Mouse (Mus musculus): Measurements from ENCODE around the gene Lgals9. TPM values are rescaled to one million over a fixed set of nuclear protein-coding genes. Genes with fewer than 3 reads are reported as not detected.

Lgals9 gene
- polyA plus RNA-seq, 1 experiment from 2014 or later = 13.4 TPM

GRCm38 (mm10) chr11:78983539-78983938 lies 1.2 kb downstream of the Lgals9 start:
- Histone ChIP-seq H3K9me3 (no peaks in the 10 kb centered on the region), H3K9ac (no peak overlapping the region), H3K4me1 (replicated peaks) (no peaks in the 10 kb centered on the region), H3K27me3 (no peaks in the 10 kb centered on the region), H3K4me3 (no peak overlapping the region), H3K36me3 (no peaks in the 10 kb centered on the region), H3K27ac (replicated peaks) (no peak overlapping the region), H3K4me2 (no peak overlapping the region)
- 81% methylated on average over 7 of the region's 7 CpGs for WGBS
- no peak for ATAC-seq (ENCODE audit: low FRiP score, low read depth)

- Histone ChIP-seq H3K4me3 (no peak overlapping the region), H3K27me3 (no peaks in the 10 kb centered on the region), H3K27ac (replicated peaks) (no peak overlapping the region), H3K36me3 (no peaks in the 10 kb centered on the region), H3K4me2 (no peak overlapping the region), H3K4me1 (replicated peaks) (no peaks in the 10 kb centered on the region), H3K9me3 (no peaks in the 10 kb centered on the region), H3K9ac (no peak overlapping the region)
- ATAC-seq (ENCODE audit: low FRiP score, low read depth) = no peak
- 90% methylated on average over 12 of the region's 12 CpGs for WGBS
Measured at GRCm38 (mm10) chr11:78982513-78983291, 2.0 kb downstream of the Lgals9 start.

- WGBS = 93% methylated on average over 2 of the region's 2 CpGs
- no peaks in the 10 kb centered on the region for H3K9me3 ChIP-seq
- H3K4me1 ChIP-seq (replicated peaks) = no peaks in the 10 kb centered on the region
- no peak overlapping the region for H3K4me2 ChIP-seq
- no peak overlapping the region for H3K9ac ChIP-seq
- H3K27me3 ChIP-seq = no peaks in the 10 kb centered on the region
- no peak overlapping the region for H3K4me3 ChIP-seq
- H3K27ac ChIP-seq (replicated peaks) = no peak overlapping the region
- ATAC-seq (ENCODE audit: low FRiP score, low read depth) = no peak
- H3K36me3 ChIP-seq = no peaks in the 10 kb centered on the region
Measured at GRCm38 (mm10) chr11:78982042-78982441, 2.7 kb downstream of the Lgals9 start.

GRCm38 (mm10) chr11:78980083-78980634 lies 4.6 kb downstream of the Lgals9 start:
- no peak for ATAC-seq (ENCODE audit: low FRiP score, low read depth)
- Histone ChIP-seq H3K4me2 (no peak overlapping the region), H3K9me3 (no peaks in the 10 kb centered on the region), H3K4me3 (no peak overlapping the region), H3K9ac (no peak overlapping the region), H3K27me3 (no peaks in the 10 kb centered on the region), H3K36me3 (no peaks in the 10 kb centered on the region), H3K4me1 (replicated peaks) (no peaks in the 10 kb centered on the region), H3K27ac (replicated peaks) (no peak overlapping the region)
- 81% methylated on average over 4 of the region's 4 CpGs for WGBS

- H3K9me3 ChIP-seq = no peaks in the 10 kb centered on the region
- ATAC-seq (ENCODE audit: low FRiP score, low read depth) = no peak
- no peaks in the 10 kb centered on the region for H3K36me3 ChIP-seq
- peaks cover 4% of the 10 kb centered on the region; the same call in 1 of the 2 replicates for H3K4me1 ChIP-seq (replicated peaks)
- H3K27ac ChIP-seq (replicated peaks) = no peak overlapping the region
- no peaks in the 10 kb centered on the region for H3K27me3 ChIP-seq
- no peak overlapping the region for H3K4me3 ChIP-seq
- H3K4me2 ChIP-seq = no peak overlapping the region
- WGBS = 87% methylated on average over 12 of the region's 12 CpGs
- H3K9ac ChIP-seq = no peak overlapping the region
Measured at GRCm38 (mm10) chr11:78978176-78979019, 6.3 kb downstream of the Lgals9 start.

GRCm38 (mm10) chr11:78976731-78977510 lies 7.8 kb downstream of the Lgals9 start:
- WGBS = 83% methylated on average over 8 of the region's 8 CpGs
- ATAC-seq (ENCODE audit: low FRiP score, low read depth) = no peak
- H3K4me3 ChIP-seq = no peak overlapping the region

GRCm38 (mm10) chr11:78973381-78974150 lies 11.2 kb downstream of the Lgals9 start:
- whole genome bisulfite sequencing = 48% methylated on average over 17 of the region's 17 CpGs
- Histone ChIP-seq H3K9ac (no peak overlapping the region), H3K36me3 (no peaks in the 10 kb centered on the region), H3K27me3 (no peaks in the 10 kb centered on the region), H3K4me1 (replicated peaks) (peaks cover 11% of the 10 kb centered on the region; the same call in 1 of the 2 replicates), H3K4me3 (no peak overlapping the region; the same call in 1 of the 2 replicates), H3K4me2 (peak overlapping the region; percentile 33), H3K9me3 (no peaks in the 10 kb centered on the region), H3K27ac (replicated peaks) (peak overlapping the region; percentile 9; the same call in 1 of the 2 replicates)
- peak; percentile 80; the same call in 1 of the 2 replicates for ATAC-seq (ENCODE audit: low FRiP score, low read depth)

More at GRCm38 (mm10) chr11:78976731-78977510, 7.8 kb downstream of the Lgals9 start:
- Histone ChIP-seq H3K9ac (no peak overlapping the region), H3K4me2 (no peak overlapping the region), H3K36me3 (no peaks in the 10 kb centered on the region), H3K4me1 (replicated peaks) (peaks cover 11% of the 10 kb centered on the region; the same call in 1 of the 2 replicates), H3K27ac (replicated peaks) (no peak overlapping the region), H3K27me3 (no peaks in the 10 kb centered on the region), H3K9me3 (no peaks in the 10 kb centered on the region)

- Histone ChIP-seq H3K27me3 (no peaks in the 10 kb centered on the region), H3K9ac (no peak overlapping the region), H3K9me3 (no peaks in the 10 kb centered on the region), H3K4me3 (no peak overlapping the region; the same call in 1 of the 2 replicates), H3K27ac (replicated peaks) (peak overlapping the region; percentile 9; the same call in 1 of the 2 replicates), H3K4me1 (replicated peaks) (peaks cover 11% of the 10 kb centered on the region; the same call in 1 of the 2 replicates), H3K4me2 (peak overlapping the region; percentile 33), H3K36me3 (no peaks in the 10 kb centered on the region)
- no peak for ATAC-seq (ENCODE audit: low FRiP score, low read depth)
- WGBS = 48% methylated on average over 8 of the region's 8 CpGs
Measured at GRCm38 (mm10) chr11:78972811-78973351, 11.9 kb downstream of the Lgals9 start.

- Histone ChIP-seq H3K36me3 (no peaks in the 10 kb centered on the region), H3K27ac (replicated peaks) (no peak overlapping the region), H3K9me3 (no peaks in the 10 kb centered on the region), H3K27me3 (no peaks in the 10 kb centered on the region), H3K9ac (no peak overlapping the region), H3K4me1 (replicated peaks) (peaks cover 11% of the 10 kb centered on the region; the same call in 1 of the 2 replicates), H3K4me2 (no peak overlapping the region), H3K4me3 (no peak overlapping the region)
- 59% methylated on average over 6 of the region's 6 CpGs for WGBS
- no peak for ATAC-seq (ENCODE audit: low FRiP score, low read depth)
Measured at GRCm38 (mm10) chr11:78972328-78972727, 12.4 kb downstream of the Lgals9 start.

- Histone ChIP-seq H3K36me3 (no peaks in the 10 kb centered on the region), H3K4me3 (no peak overlapping the region), H3K9ac (no peak overlapping the region), H3K4me2 (no peak overlapping the region), H3K4me1 (replicated peaks) (peaks cover 11% of the 10 kb centered on the region; the same call in 1 of the 2 replicates), H3K27ac (replicated peaks) (no peak overlapping the region), H3K9me3 (no peaks in the 10 kb centered on the region), H3K27me3 (no peaks in the 10 kb centered on the region)
- WGBS = 97% methylated on average over 3 of the region's 3 CpGs
- no peak for ATAC-seq (ENCODE audit: low FRiP score, low read depth)
Measured at GRCm38 (mm10) chr11:78971746-78972145, 13.0 kb downstream of the Lgals9 start.

All from hindbrain, embryonic 15.5 days (tissue).